Mouse (Mus musculus) lung, embryonic 14.5 days (tissue): ENCODE measurements around the gene Zfr2. TPM values are rescaled to one million over a fixed set of nuclear protein-coding genes. Genes with fewer than 3 reads are reported as not detected.
"Not testable (repeated sequence)": the region's sequence is repeated elsewhere in the genome, so short reads cannot be mapped to it uniquely, and the experiment has no call there.

Source experiments
- ATAC-seq: fragments of 200-750 bp; cut with Nextera tagmentation; 2 replicates; pipeline ENCODE4 v1.8.0; 2017; ENCODE audit warnings: mild to moderate bottlenecking, moderate TSS enrichment, moderate library complexity; ENCODE audit not compliant: insufficient read depth
- DNase-seq: peaks from one replicate; pipeline ENCODE4 v3.0.0-alpha.2; 2015
- H3K27ac ChIP-seq: fragments of 300-500 bp; sonication (generic); 2 replicates; pipeline ENCODE4 v1.5.1; 2014; ENCODE audit warnings: low read depth, mild to moderate bottlenecking, moderate library complexity
- H3K27me3 ChIP-seq: fragments of 300-500 bp; sonication (generic); 2 replicates; pipeline ENCODE4 v1.6.1; 2014; ENCODE audit warnings: low read length, control low read depth; ENCODE audit not compliant: insufficient read depth
- H3K36me3 ChIP-seq: fragments of 300-500 bp; sonication (generic); 2 replicates; pipeline ENCODE4 v1.6.1; 2014; ENCODE audit warnings: control low read depth; ENCODE audit not compliant: insufficient read depth
- H3K4me1 ChIP-seq: fragments of 300-500 bp; sonication (generic); 2 replicates; pipeline ENCODE4 v1.6.1; 2014; ENCODE audit warnings: antibody characterized with exemption, control low read depth; ENCODE audit not compliant: insufficient read depth
- H3K4me2 ChIP-seq: fragments of 300-500 bp; sonication (generic); 2 replicates; pipeline ENCODE4 v1.6.1; 2014; ENCODE audit warnings: mild to moderate bottlenecking
- H3K4me3 ChIP-seq: fragments of 300-500 bp; sonication (generic); 2 replicates; pipeline ENCODE4 v1.5.1; 2014; ENCODE audit warnings: low read depth, low read length
- H3K9ac ChIP-seq: fragments of 300-500 bp; sonication (generic); 2 replicates; pipeline ENCODE4 v1.6.1; 2014
- H3K9me3 ChIP-seq: fragments of 300-500 bp; sonication (generic); 2 replicates; pipeline ENCODE4 v1.6.1; 2016; ENCODE audit warnings: low read depth, low read length, control low read depth
- CTCF ChIP-seq: IDR thresholded peaks from 2 replicates; pipeline ENCODE4 v1.5.1; 2016; ENCODE audit warnings: antibody characterized with exemption, low read depth
- WGBS: fragments of 180-500 bp; shearing (Covaris S2); extraction: QIAGEN DNeasy Blood & Tissue Kit; methylation state at CpG from one replicate; pipeline ENCODE4 v1.1.7; 2014; 5-methylcytosine and 5-hydroxymethylcytosine counted together
- polyA plus RNA-seq: library from polyadenylated mRNA; unstranded; fragments of >200 nt; fragmentation: Nextera tagmentation; extraction: Ambion mirVana; gene quantifications from 2 replicates; pipeline ENCODE4 v1.2.1, GENCODE M21; 2014

The Zfr2 gene
- polyA plus RNA-seq, 1 experiment from 2014 or later: 3.4 TPM

- Histone ChIP-seq H3K9ac (no peak overlapping the region), H3K4me2 (no peak overlapping the region), H3K4me1 (no peaks in the 10 kb centered on the region), H3K4me3 (no peak overlapping the region), H3K9me3 (no peaks in the 10 kb centered on the region), H3K27me3 (no peaks in the 10 kb centered on the region), H3K36me3 (no peaks in the 10 kb centered on the region), H3K27ac (no peak overlapping the region)
- no peak for TF ChIP-seq CTCF
- ATAC-seq: no peak
- WGBS: 55% methylated on average over 8 of the region's 8 CpGs
- no peak for DNase-seq
Measured at GRCm38 (mm10) chr10:81202978-81203720, 29.8 kb upstream of the Zfr2 start.

GRCm38 (mm10) chr10:81204137-81204536, 28.8 kb upstream of the Zfr2 start:
- Histone ChIP-seq H3K27ac (no peak overlapping the region), H3K9ac (no peak overlapping the region), H3K27me3 (no peaks in the 10 kb centered on the region), H3K9me3 (no peaks in the 10 kb centered on the region), H3K36me3 (no peaks in the 10 kb centered on the region), H3K4me2 (no peak overlapping the region), H3K4me1 (no peaks in the 10 kb centered on the region), H3K4me3 (no peak overlapping the region)
- no peak for DNase-seq
- ATAC-seq: no peak
- 59% methylated on average over 4 of the region's 4 CpGs for WGBS
- TF ChIP-seq CTCF: no peak

GRCm38 (mm10) chr10:81210154-81210553, 22.8 kb upstream of the Zfr2 start:
- Histone ChIP-seq H3K4me3 (no peak overlapping the region), H3K27ac (no peak overlapping the region), H3K9ac (no peak overlapping the region), H3K4me2 (no peak overlapping the region), H3K4me1 (no peaks in the 10 kb centered on the region), H3K36me3 (no peaks in the 10 kb centered on the region), H3K9me3 (0 out of 2 replicates have a peak, but pooled peaks cover 3% of the 10 kb centered on the region), H3K27me3 (no peaks in the 10 kb centered on the region)
- 93% methylated on average over 5 of the region's 5 CpGs for WGBS
- no peak for DNase-seq
- TF ChIP-seq CTCF: peak; percentile 32; the same call in 1 of the 2 replicates
- no peak for ATAC-seq

- DNase-seq: no peak
- 82% methylated on average over 6 of the region's 6 CpGs for WGBS
Measured at GRCm38 (mm10) chr10:81216260-81216659, 16.7 kb upstream of the Zfr2 start.

GRCm38 (mm10) chr10:81216810-81217209, 16.1 kb upstream of the Zfr2 start:
- WGBS: 77% methylated on average over 6 of the region's 6 CpGs

More at GRCm38 (mm10) chr10:81216260-81216659, 16.7 kb upstream of the Zfr2 start:
- no peaks in the 10 kb centered on the region for H3K36me3 ChIP-seq
- H3K4me3 ChIP-seq: no peak overlapping the region
- no peak overlapping the region for H3K9ac ChIP-seq
- H3K4me1 ChIP-seq: no peaks in the 10 kb centered on the region
- H3K9me3 ChIP-seq: no peaks in the 10 kb centered on the region
- no peak overlapping the region for H3K27ac ChIP-seq
- H3K27me3 ChIP-seq: no peaks in the 10 kb centered on the region
- H3K4me2 ChIP-seq: no peak overlapping the region
- no peak for TF ChIP-seq CTCF
- no peak for ATAC-seq

GRCm38 (mm10) chr10:81217267-81217666, 15.7 kb upstream of the Zfr2 start:
- peak; percentile 60 for DNase-seq
- TF ChIP-seq CTCF: peak; percentile 65
- WGBS: 15% methylated on average over 1 of the region's 1 CpGs

More at GRCm38 (mm10) chr10:81216810-81217209, 16.1 kb upstream of the Zfr2 start:
- Histone ChIP-seq H3K9ac (no peak overlapping the region), H3K4me1 (no peaks in the 10 kb centered on the region), H3K9me3 (no peaks in the 10 kb centered on the region), H3K27ac (no peak overlapping the region), H3K27me3 (no peaks in the 10 kb centered on the region), H3K36me3 (no peaks in the 10 kb centered on the region), H3K4me3 (no peak overlapping the region), H3K4me2 (no peak overlapping the region)
- ATAC-seq: no peak
- no peak for TF ChIP-seq CTCF
- DNase-seq: no peak

GRCm38 (mm10) chr10:81217964-81218363, 15.0 kb upstream of the Zfr2 start:
- Histone ChIP-seq H3K27me3 (no peaks in the 10 kb centered on the region), H3K4me2 (no peak overlapping the region), H3K4me3 (no peak overlapping the region), H3K27ac (no peak overlapping the region), H3K4me1 (no peaks in the 10 kb centered on the region), H3K9me3 (no peaks in the 10 kb centered on the region), H3K36me3 (no peaks in the 10 kb centered on the region), H3K9ac (no peak overlapping the region)
- DNase-seq: peak; percentile 70
- TF ChIP-seq CTCF: peak; percentile 82
- peak; percentile 17; the same call in 1 of the 2 replicates for ATAC-seq
- WGBS: 28% methylated on average over 7 of the region's 7 CpGs

More at GRCm38 (mm10) chr10:81217267-81217666, 15.7 kb upstream of the Zfr2 start:
- not testable (repeated sequence) for H3K36me3 ChIP-seq, H3K9ac ChIP-seq, H3K4me1 ChIP-seq, H3K4me2 ChIP-seq, H3K27ac ChIP-seq, H3K27me3 ChIP-seq, H3K4me3 ChIP-seq, H3K9me3 ChIP-seq, ATAC-seq
